In genomic region chr16:21274012-21274528, GRCm38 (mm10) we compare ENCODE assay signal across 9 mouse cellular contexts.
DNase-seq lines count a peak whose midpoint lies in the region; ATAC-seq lines count a peak whose summit lies in the region.
"Had no signal": no experiment of that assay in that cellular context is flagged by ENCODE, and none has a peak within 500 bp of the region (broad histone marks: within the 10 kb centered on the region; RNA-seq: fewer than 3 reads in every experiment).

No protein-coding gene starts in this region.

- ATAC-seq in forebrain, embryonic 14.5 days, result peak; percentile 86

- peak overlapping the region; percentile 76; the same call in 1 of the 2 replicates for H3K27ac ChIP-seq in forebrain, embryonic 14.5 days (ENCODE audit: low read depth, low read length)
- H3K27ac ChIP-seq: macrophage had no signal

- WGBS in forebrain, embryonic 14.5 days, result 0% methylated on average over 2 of the region's 2 CpGs

- intact Hi-C loops in left cerebral cortex, postnatal 4 days (cut with DNase I), result no loop called here

- H3K4me3 ChIP-seq in forebrain, embryonic 14.5 days (ENCODE audit: low read depth, low read length), result no peak overlapping the region

- H3K4me1 ChIP-seq in forebrain, embryonic 14.5 days (ENCODE audit: control insufficient read depth, insufficient read depth, low read length), result peaks cover 32% of the 10 kb centered on the region

- peak; percentile 37 for DNase-seq in left cerebral cortex, postnatal 4 days
- no peak for DNase-seq in left cerebral cortex, adult 11 months (ENCODE audit: low spot score)
- peak; percentile 82 for DNase-seq in forebrain, embryonic 14.5 days (ENCODE audit: low spot score)
- peak; percentile 32 for DNase-seq in kidney, postnatal 14 days
- DNase-seq in retina, postnatal 1 day, result peak; percentile 85
- DNase-seq in adrenal gland, postnatal 4 days (ENCODE audit: low spot score in 2 of 2), result no peak
- no peak for DNase-seq in urinary bladder, postnatal 4 days (ENCODE audit: low spot score in 2 of 2)
- DNase-seq in frontal cortex, adult 2 months (ENCODE audit: extremely low spot score in 1 of 2, low spot score in 1 of 2), result no peak

- H3K36me3 ChIP-seq in forebrain, embryonic 14.5 days (ENCODE audit: control insufficient read depth, insufficient read depth, low read length), result no peaks in the 10 kb centered on the region

- H3K9me3 ChIP-seq in forebrain, embryonic 14.5 days (replicated peaks; ENCODE audit: control insufficient read depth, low read length), result no peaks in the 10 kb centered on the region; the same call in 1 of the 2 replicates

- no peaks in the 10 kb centered on the region for H3K27me3 ChIP-seq in forebrain, embryonic 14.5 days (replicated peaks; ENCODE audit: control insufficient read depth, insufficient read depth, low read length)

- H3K4me2 ChIP-seq in forebrain, embryonic 14.5 days (ENCODE audit: low read length), result peak overlapping the region; percentile 12; the same call in 1 of the 2 replicates

- H3K9ac ChIP-seq in forebrain, embryonic 14.5 days (ENCODE audit: low read length), result 0 out of 2 replicates have a peak overlapping the region, but pooled peaks have one; percentile 13

Comparison
In these comparisons a context has a peak if more than half of its experiments do, and no peak if none do; other contexts are left out.
1. DNase-seq: peak in left cerebral cortex, postnatal 4 days (single experiment), forebrain, embryonic 14.5 days (single experiment), kidney, postnatal 14 days (single experiment) and retina, postnatal 1 day (single experiment); none in left cerebral cortex, adult 11 months (single experiment), adrenal gland, postnatal 4 days (0 of 2), urinary bladder, postnatal 4 days (0 of 2) and frontal cortex, adult 2 months (0 of 2).